Mouse (Mus musculus) midbrain, embryonic 12.5 days (tissue): ENCODE results near the gene Srp54c. TPM values are rescaled to one million over a fixed set of nuclear protein-coding genes. Genes with fewer than 3 reads are reported as not detected.
A peak's percentile ranks its signal among the peaks of the same experiment; 100 is the strongest.

ENCODE experiments used
- ATAC-seq: fragments of 200-750 bp; cut with Nextera tagmentation; 2 replicates; pipeline ENCODE4 v1.8.0; 2017; ENCODE audit warnings: low read depth, moderate TSS enrichment, moderate library complexity; ENCODE audit not compliant: low FRiP score
- H3K27ac ChIP-seq: fragments of 300-500 bp; sonication (generic); replicated peaks from 2 replicates; pipeline ENCODE4 v1.5.1; 2016; ENCODE audit warnings: mild to moderate bottlenecking
- H3K27me3 ChIP-seq: fragments of 300-500 bp; sonication (generic); 2 replicates; pipeline ENCODE4 v1.6.1; 2016; ENCODE audit warnings: mild to moderate bottlenecking
- H3K36me3 ChIP-seq: fragments of 300-500 bp; sonication (generic); 2 replicates; pipeline ENCODE4 v1.6.1; 2016
- H3K4me1 ChIP-seq: fragments of 300-500 bp; sonication (generic); 2 replicates; pipeline ENCODE4 v1.6.1; 2016
- H3K4me2 ChIP-seq: fragments of 300-500 bp; sonication (generic); replicated peaks from 2 replicates; pipeline ENCODE4 v1.6.1; 2016; ENCODE audit warnings: mild to moderate bottlenecking, moderate library complexity
- H3K4me3 ChIP-seq: fragments of 300-500 bp; sonication (generic); 2 replicates; pipeline ENCODE4 v1.5.1; 2016; ENCODE audit warnings: mild to moderate bottlenecking
- H3K9ac ChIP-seq: fragments of 300-500 bp; sonication (generic); replicated peaks from 2 replicates; pipeline ENCODE4 v1.6.1; 2016; ENCODE audit warnings: mild to moderate bottlenecking, moderate library complexity
- H3K9me3 ChIP-seq: fragments of 300-500 bp; sonication (generic); 2 replicates; pipeline ENCODE4 v1.6.1; 2016; ENCODE audit warnings: mild to moderate bottlenecking
- WGBS: fragments of 180-500 bp; shearing (Covaris S2); methylation state at CpG from one replicate; pipeline ENCODE4 v1.1.7; 2016; 5-methylcytosine and 5-hydroxymethylcytosine counted together
- polyA plus RNA-seq: library from polyadenylated mRNA; unstranded; fragments of >200 nt; fragmentation: Nextera tagmentation; extraction: Ambion mirVana; gene quantifications from 2 replicates; pipeline ENCODE4 v1.2.1, GENCODE M21; 2016

The Srp54c gene
- polyA plus RNA-seq, 1 experiment from 2014 or later = 69.2 TPM

GRCm38 (mm10) chr12:55299336-55299735 is 69.4 kb downstream of the Srp54c start, which contains the start of gene 1110008L16Rik:
1110008L16Rik (plus strand) TSS chr12:55299577.
- Histone ChIP-seq H3K4me3 (no peak within 1 kb of the TSS), H3K4me2 (no peak within 1 kb of the TSS), H3K36me3 (peaks cover 39% of the 10 kb centered on the region), H3K4me1 (peaks cover 27% of the 10 kb centered on the region), H3K9me3 (no peaks in the 10 kb centered on the region), H3K9ac (0 out of 2 replicates have a peak within 1 kb of the TSS, but pooled peaks have one; percentile 11), H3K27ac (no peak within 1 kb of the TSS), H3K27me3 (no peaks in the 10 kb centered on the region)
- WGBS = 88% methylated on average over 5 of the region's 5 CpGs
- no peak for ATAC-seq

- H3K4me2 ChIP-seq = peak overlapping the region; percentile 67
- H3K4me3 ChIP-seq = peak overlapping the region; percentile 67
- no peak for ATAC-seq
- no peaks in the 10 kb centered on the region for H3K9me3 ChIP-seq
- H3K9ac ChIP-seq = peak overlapping the region; percentile 72; the same call in 1 of the 2 replicates
- H3K27me3 ChIP-seq = no peaks in the 10 kb centered on the region
- peaks cover 26% of the 10 kb centered on the region for H3K36me3 ChIP-seq
- peaks cover 27% of the 10 kb centered on the region for H3K4me1 ChIP-seq
- WGBS = 85% methylated on average over 3 of the region's 3 CpGs
- H3K27ac ChIP-seq = no peak overlapping the region
These were observed 70.9 kb downstream of the Srp54c start for GRCm38 (mm10) chr12:55300820-55301351.

- Histone ChIP-seq H3K4me2 (peak overlapping the region; percentile 67), H3K9ac (peak overlapping the region; percentile 72), H3K4me3 (peak overlapping the region; percentile 67), H3K36me3 (peaks cover 22% of the 10 kb centered on the region), H3K4me1 (peaks cover 27% of the 10 kb centered on the region), H3K27ac (peak overlapping the region; percentile 84; the same call in 1 of the 2 replicates), H3K9me3 (no peaks in the 10 kb centered on the region), H3K27me3 (no peaks in the 10 kb centered on the region)
- 51% methylated on average over 11 of the region's 11 CpGs for WGBS
- no peak for ATAC-seq
These were observed 71.7 kb downstream of the Srp54c start for GRCm38 (mm10) chr12:55301472-55302300.

- ATAC-seq = peak; percentile 91
- no peaks in the 10 kb centered on the region for H3K9me3 ChIP-seq
These were observed 72.8 kb downstream of the Srp54c start, which contains the start of gene Ppp2r3c for GRCm38 (mm10) chr12:55302485-55303441. Ppp2r3c (minus strand) TSS chr12:55302998.

GRCm38 (mm10) chr12:55306371-55306770 is 76.4 kb downstream of the Srp54c start:
- no peaks in the 10 kb centered on the region for H3K27me3 ChIP-seq

More at GRCm38 (mm10) chr12:55302485-55303441, 72.8 kb downstream of the Srp54c start, which contains the start of gene Ppp2r3c:
- WGBS = under 1% methylated on average over 55 of the region's 55 CpGs
- no peaks in the 10 kb centered on the region for H3K27me3 ChIP-seq
- peak within 1 kb of the TSS; percentile 67 for H3K4me3 ChIP-seq
- peaks cover 13% of the 10 kb centered on the region for H3K36me3 ChIP-seq
- H3K4me1 ChIP-seq = peaks cover 27% of the 10 kb centered on the region
- H3K9ac ChIP-seq = peak within 1 kb of the TSS; percentile 72
- peak within 1 kb of the TSS; percentile 67 for H3K4me2 ChIP-seq
- H3K27ac ChIP-seq = peak within 1 kb of the TSS; percentile 84

GRCm38 (mm10) chr12:55307566-55307965 is 77.6 kb downstream of the Srp54c start:
- no peak for ATAC-seq

More at GRCm38 (mm10) chr12:55306371-55306770, 76.4 kb downstream of the Srp54c start:
- Histone ChIP-seq H3K27ac (no peak overlapping the region), H3K4me1 (peaks cover 13% of the 10 kb centered on the region), H3K4me3 (no peak overlapping the region), H3K9me3 (no peaks in the 10 kb centered on the region), H3K4me2 (no peak overlapping the region), H3K9ac (no peak overlapping the region), H3K36me3 (peaks cover 6% of the 10 kb centered on the region; the same call in 1 of the 2 replicates)
- ATAC-seq = no peak
- 94% methylated on average over 4 of the region's 4 CpGs for WGBS

GRCm38 (mm10) chr12:55308731-55309130 is 78.8 kb downstream of the Srp54c start:
- Histone ChIP-seq H3K36me3 (peaks cover 6% of the 10 kb centered on the region; the same call in 1 of the 2 replicates), H3K9me3 (no peaks in the 10 kb centered on the region), H3K4me2 (no peak overlapping the region), H3K9ac (no peak overlapping the region), H3K4me1 (peaks cover 4% of the 10 kb centered on the region), H3K27me3 (no peaks in the 10 kb centered on the region), H3K4me3 (no peak overlapping the region), H3K27ac (no peak overlapping the region)
- WGBS = 95% methylated on average over 9 of the region's 9 CpGs
- ATAC-seq = no peak

More at GRCm38 (mm10) chr12:55307566-55307965, 77.6 kb downstream of the Srp54c start:
- H3K27ac ChIP-seq = no peak overlapping the region
- WGBS = 80% methylated on average over 6 of the region's 6 CpGs
- H3K36me3 ChIP-seq = peaks cover 6% of the 10 kb centered on the region; the same call in 1 of the 2 replicates
- H3K9ac ChIP-seq = no peak overlapping the region
- H3K4me2 ChIP-seq = no peak overlapping the region
- H3K9me3 ChIP-seq = no peaks in the 10 kb centered on the region
- no peaks in the 10 kb centered on the region for H3K27me3 ChIP-seq
- peaks cover 7% of the 10 kb centered on the region for H3K4me1 ChIP-seq
- H3K4me3 ChIP-seq = no peak overlapping the region

- H3K4me3 ChIP-seq = no peak overlapping the region
- H3K36me3 ChIP-seq = peaks cover 6% of the 10 kb centered on the region; the same call in 1 of the 2 replicates
- no peak overlapping the region for H3K4me2 ChIP-seq
- H3K4me1 ChIP-seq = no peaks in the 10 kb centered on the region
- H3K27me3 ChIP-seq = no peaks in the 10 kb centered on the region
- no peaks in the 10 kb centered on the region for H3K9me3 ChIP-seq
- no peak overlapping the region for H3K27ac ChIP-seq
- WGBS = 73% methylated on average over 8 of the region's 8 CpGs
- ATAC-seq = no peak
- H3K9ac ChIP-seq = no peak overlapping the region
These were observed 79.5 kb downstream of the Srp54c start for GRCm38 (mm10) chr12:55309501-55309900.

- ATAC-seq = no peak
- 83% methylated on average over 7 of the region's 7 CpGs for WGBS
- Histone ChIP-seq H3K27me3 (no peaks in the 10 kb centered on the region), H3K27ac (no peak overlapping the region), H3K9ac (no peak overlapping the region), H3K4me3 (no peak overlapping the region), H3K4me2 (no peak overlapping the region), H3K4me1 (no peaks in the 10 kb centered on the region), H3K36me3 (peaks cover 6% of the 10 kb centered on the region; the same call in 1 of the 2 replicates), H3K9me3 (no peaks in the 10 kb centered on the region)
These were observed 81.9 kb downstream of the Srp54c start for GRCm38 (mm10) chr12:55311841-55312240.
